Mouse (Mus musculus): ENCODE data around the gene Brd1. TPM values are rescaled to one million over a fixed set of nuclear protein-coding genes. Genes with fewer than 3 reads are reported as not detected.
A peak's percentile ranks its signal among the peaks of the same experiment; 100 is the strongest.
"Not testable (repeated sequence)": the region's sequence is repeated elsewhere in the genome, so short reads cannot be mapped to it uniquely, and the experiment has no call there.

The Brd1 gene
- 27.2 and 29.3 TPM in 2 replicates for polyA plus RNA-seq (2015; fragmentation: Nextera tagmentation; extraction: Ambion mirVana)

DNA sequence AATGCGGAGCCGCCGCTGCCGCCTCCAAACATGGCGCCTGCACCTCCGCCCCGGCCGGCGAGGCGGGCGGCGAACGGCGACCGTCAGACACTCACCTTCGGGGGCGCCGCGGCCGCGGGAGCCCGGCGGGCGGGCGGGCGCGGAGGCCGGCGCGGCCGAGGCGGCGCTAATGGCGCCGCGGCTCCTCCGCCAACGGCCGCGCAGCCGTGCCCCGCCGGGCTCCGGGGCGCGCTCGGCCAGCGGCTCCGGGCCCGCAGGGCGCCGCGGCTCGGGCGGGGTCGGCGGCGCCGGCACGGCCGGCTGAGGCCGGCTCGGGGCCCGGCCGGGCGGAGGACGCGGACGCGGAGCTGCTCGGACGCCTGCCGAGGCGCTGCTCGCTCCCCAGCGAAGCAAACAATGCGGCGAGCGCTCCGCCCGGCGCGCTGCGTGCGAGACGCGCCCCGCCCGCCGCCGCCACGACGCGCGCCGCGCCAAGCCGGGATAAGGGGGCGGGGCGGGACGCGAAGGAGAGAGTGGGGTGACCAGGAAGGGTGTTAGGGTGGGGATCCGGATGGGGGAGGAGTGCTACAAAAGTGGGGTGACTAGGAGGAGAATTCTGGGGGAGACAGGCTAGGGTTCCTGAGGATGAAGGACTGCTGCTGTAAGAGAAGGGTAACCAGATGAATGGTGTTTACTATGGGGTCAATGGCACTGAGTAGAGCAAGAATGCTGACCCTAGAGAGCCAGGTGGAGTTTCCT lies at the start of gene Brd1:
TSS of gene Brd1 (minus strand) at position 400 of the 738 bp plus-strand sequence.
- Histone ChIP-seq H3K4me2 (replicated peaks) (peak within 1 kb of the TSS; percentile 77), H3K9me3 (no peaks in the 10 kb centered on the region), H3K9ac (replicated peaks) (peak within 1 kb of the TSS; percentile 98), H3K27me3 (no peaks in the 10 kb centered on the region), H3K27ac (replicated peaks) (peak within 1 kb of the TSS; percentile 84), H3K36me3 (peaks cover 12% of the 10 kb centered on the region), H3K4me3 (peak within 1 kb of the TSS; percentile 98), H3K4me1 (peaks cover 30% of the 10 kb centered on the region)
- ATAC-seq (replicated peaks), result peak; percentile 85
- WGBS, result under 1% methylated on average over 85 of the region's 103 CpGs

GRCm38 (mm10) chr15:88774630-88775029 lies 40.6 kb upstream of the Brd1 start:
- H3K27ac ChIP-seq (replicated peaks); H3K27me3 ChIP-seq; H3K4me2 ChIP-seq (replicated peaks); H3K4me1 ChIP-seq; H3K9ac ChIP-seq (replicated peaks); H3K4me3 ChIP-seq; H3K9me3 ChIP-seq; ATAC-seq (replicated peaks): not testable (repeated sequence)
- 95% methylated on average over 5 of the region's 5 CpGs for WGBS
- H3K36me3 ChIP-seq, result peaks cover 26% of the 10 kb centered on the region

DNA sequence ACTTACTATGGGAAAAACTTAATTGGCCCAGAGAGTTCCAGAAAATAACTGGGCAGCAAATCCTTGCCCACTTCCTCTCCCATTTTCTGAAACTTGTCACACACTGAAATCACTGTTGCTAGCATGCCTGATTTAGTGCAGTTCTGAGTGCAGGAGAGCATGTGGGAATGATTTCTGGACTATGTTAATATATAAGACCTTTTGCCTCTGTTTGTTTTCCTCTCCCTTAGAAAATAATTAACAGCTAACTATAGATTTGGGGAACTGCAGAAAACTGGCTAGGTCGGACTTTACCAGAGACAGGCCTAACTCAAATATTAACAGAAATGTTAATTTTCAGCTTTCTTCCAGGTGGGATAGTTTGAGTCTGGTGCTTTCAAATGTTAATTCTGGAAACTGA lies 34.5 kb upstream of the Brd1 start:
- H3K27ac ChIP-seq (replicated peaks), result no peak overlapping the region
- no peaks in the 10 kb centered on the region for H3K9me3 ChIP-seq
- H3K9ac ChIP-seq (replicated peaks), result no peak overlapping the region
- no peaks in the 10 kb centered on the region for H3K4me1 ChIP-seq
- WGBS, result 88% methylated on average over 1 of the region's 1 CpGs
- peaks cover 44% of the 10 kb centered on the region for H3K36me3 ChIP-seq
- no peak overlapping the region for H3K4me2 ChIP-seq (replicated peaks)
- no peak overlapping the region for H3K4me3 ChIP-seq
- no peaks in the 10 kb centered on the region for H3K27me3 ChIP-seq
- no peak for ATAC-seq (replicated peaks)

DNA sequence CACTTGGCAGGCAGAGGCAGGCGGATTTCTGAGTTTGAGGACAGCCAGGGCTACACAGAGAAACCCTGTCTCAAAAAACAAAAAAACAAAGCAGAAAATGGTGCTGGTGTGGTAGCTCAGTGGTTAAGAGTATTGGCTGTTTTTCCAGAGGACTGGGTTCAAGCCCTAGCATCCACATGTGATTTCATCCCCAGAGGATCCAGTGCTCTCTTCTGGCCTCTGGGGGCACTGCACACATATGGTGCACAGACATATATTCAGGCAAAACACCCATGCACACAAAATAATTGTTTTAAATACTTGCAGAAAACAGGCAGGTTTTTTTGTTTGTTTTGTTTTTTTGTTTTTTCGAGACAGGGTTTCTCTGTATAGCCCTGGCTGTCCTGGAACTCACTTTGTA lies 32.1 kb upstream of the Brd1 start:
- H3K4me3 ChIP-seq; H3K27ac ChIP-seq (replicated peaks); H3K4me2 ChIP-seq (replicated peaks); H3K27me3 ChIP-seq; H3K9ac ChIP-seq (replicated peaks); ATAC-seq (replicated peaks); H3K9me3 ChIP-seq; H3K4me1 ChIP-seq: not testable (repeated sequence)
- peaks cover 38% of the 10 kb centered on the region for H3K36me3 ChIP-seq
- 97% methylated on average over 2 of the region's 2 CpGs for WGBS

GRCm38 (mm10) chr15:88761551-88761950 lies 27.5 kb upstream of the Brd1 start:
- Histone ChIP-seq H3K4me3 (no peak overlapping the region), H3K9ac (replicated peaks) (no peak overlapping the region), H3K9me3 (no peaks in the 10 kb centered on the region), H3K27me3 (no peaks in the 10 kb centered on the region), H3K36me3 (peaks cover 53% of the 10 kb centered on the region), H3K27ac (replicated peaks) (no peak overlapping the region), H3K4me1 (0 out of 2 replicates have a peak, but pooled peaks cover 2% of the 10 kb centered on the region), H3K4me2 (replicated peaks) (no peak overlapping the region)
- 96% methylated on average over 4 of the region's 4 CpGs for WGBS
- no peak for ATAC-seq (replicated peaks)

- Histone ChIP-seq H3K36me3 (peaks cover 52% of the 10 kb centered on the region), H3K27ac (replicated peaks) (no peak overlapping the region), H3K27me3 (no peaks in the 10 kb centered on the region), H3K9me3 (no peaks in the 10 kb centered on the region), H3K4me1 (peaks cover 20% of the 10 kb centered on the region), H3K9ac (replicated peaks) (no peak overlapping the region), H3K4me3 (no peak overlapping the region), H3K4me2 (replicated peaks) (no peak overlapping the region)
- ATAC-seq (replicated peaks), result no peak
- WGBS, result 94% methylated on average over 3 of the region's 3 CpGs
These were observed 24.0 kb upstream of the Brd1 start for GRCm38 (mm10) chr15:88758061-88758460.

GRCm38 (mm10) chr15:88755761-88756160 lies 21.7 kb upstream of the Brd1 start:
- Histone ChIP-seq H3K9me3 (no peaks in the 10 kb centered on the region), H3K4me2 (replicated peaks) (no peak overlapping the region), H3K27me3 (no peaks in the 10 kb centered on the region), H3K36me3 (peaks cover 40% of the 10 kb centered on the region), H3K4me1 (peaks cover 26% of the 10 kb centered on the region), H3K9ac (replicated peaks) (no peak overlapping the region), H3K27ac (replicated peaks) (no peak overlapping the region), H3K4me3 (no peak overlapping the region)
- 97% methylated on average over 18 of the region's 18 CpGs for WGBS
- no peak for ATAC-seq (replicated peaks)

- no peak overlapping the region for H3K27ac ChIP-seq (replicated peaks)
- no peak overlapping the region for H3K4me3 ChIP-seq
- no peaks in the 10 kb centered on the region for H3K9me3 ChIP-seq
- peaks cover 29% of the 10 kb centered on the region for H3K4me1 ChIP-seq
- WGBS, result 93% methylated on average over 2 of the region's 2 CpGs
- H3K4me2 ChIP-seq (replicated peaks), result no peak overlapping the region
- H3K27me3 ChIP-seq, result no peaks in the 10 kb centered on the region
- no peak for ATAC-seq (replicated peaks)
- H3K9ac ChIP-seq (replicated peaks), result no peak overlapping the region
- peaks cover 34% of the 10 kb centered on the region for H3K36me3 ChIP-seq
These were observed 20.9 kb upstream of the Brd1 start for GRCm38 (mm10) chr15:88754896-88755295.

DNA sequence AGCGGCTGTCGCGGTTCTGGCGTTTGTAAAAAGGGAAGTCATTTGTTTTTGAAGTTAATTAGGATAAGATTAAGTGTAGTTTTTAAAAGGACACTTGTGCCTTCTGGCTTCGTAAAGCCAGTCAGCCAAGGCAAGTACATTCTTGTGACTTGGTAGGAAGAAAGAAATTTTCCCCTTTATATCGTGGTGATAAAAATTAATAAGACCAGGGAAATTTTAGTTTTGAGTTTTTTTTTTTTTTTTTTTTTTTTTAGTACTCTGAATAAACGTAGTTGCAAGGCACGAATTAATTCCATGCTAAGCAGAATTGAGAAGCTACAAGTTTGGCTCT lies 18.3 kb upstream of the Brd1 start:
- peak overlapping the region; percentile 98 for H3K4me3 ChIP-seq
- H3K9me3 ChIP-seq, result no peaks in the 10 kb centered on the region
- 1% methylated on average over 8 of the region's 8 CpGs for WGBS
- no peaks in the 10 kb centered on the region for H3K27me3 ChIP-seq
- H3K4me1 ChIP-seq, result peaks cover 27% of the 10 kb centered on the region
- H3K9ac ChIP-seq (replicated peaks), result peak overlapping the region; percentile 91
- peaks cover 14% of the 10 kb centered on the region for H3K36me3 ChIP-seq
- peak overlapping the region; percentile 64 for H3K4me2 ChIP-seq (replicated peaks)
- peak overlapping the region; percentile 90 for H3K27ac ChIP-seq (replicated peaks)
- no peak for ATAC-seq (replicated peaks)

DNA sequence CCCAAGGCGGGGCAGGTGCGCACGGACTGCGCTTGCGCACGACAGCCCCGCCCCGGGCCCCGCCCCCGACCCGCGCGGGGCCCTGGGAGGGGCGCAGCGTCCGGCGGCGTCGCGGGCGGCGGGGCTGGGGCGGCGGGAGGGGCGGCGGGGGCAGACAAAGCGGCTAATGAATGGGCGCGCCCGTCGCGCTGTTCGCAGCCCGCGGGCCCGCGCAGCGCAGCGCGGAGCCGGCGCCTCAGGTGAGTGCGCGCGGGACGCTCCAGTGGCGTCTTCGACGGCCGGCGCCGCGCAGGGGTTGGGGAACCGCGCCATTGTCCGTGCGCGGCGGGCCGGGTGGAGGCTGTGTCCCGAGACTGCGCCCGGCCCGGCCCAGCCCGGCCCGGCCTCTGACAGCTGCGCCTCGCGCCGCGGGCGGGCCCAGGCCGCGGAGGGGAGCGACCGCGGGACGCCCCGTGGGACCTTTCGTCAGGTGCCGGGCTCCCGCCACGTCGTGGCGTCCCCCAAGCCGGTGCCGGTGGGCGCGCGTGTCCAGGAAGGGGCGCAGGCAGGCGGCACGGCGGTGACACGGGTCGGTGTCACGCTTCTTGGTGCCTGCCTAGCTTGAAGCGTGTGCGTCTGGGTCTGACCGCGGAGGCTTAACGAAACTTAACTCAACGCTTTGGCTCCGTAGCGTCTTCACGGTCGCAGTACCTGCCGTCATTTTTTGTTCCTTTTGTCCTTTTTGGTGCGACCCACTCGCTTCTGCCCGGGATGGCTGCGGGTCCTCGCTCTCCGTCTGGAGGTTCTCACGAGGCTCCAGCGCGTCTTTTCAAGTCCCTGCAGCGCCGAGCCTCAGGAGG lies 17.8 kb upstream of the Brd1 start, which contains the start of gene Zbed4:
TSS of gene Zbed4 (plus strand) at position 97 of the 839 bp plus-strand sequence.
- under 1% methylated on average over 64 of the region's 119 CpGs for WGBS
- Histone ChIP-seq H3K27me3 (no peaks in the 10 kb centered on the region), H3K4me3 (peak within 1 kb of the TSS; percentile 98), H3K9me3 (no peaks in the 10 kb centered on the region), H3K36me3 (peaks cover 8% of the 10 kb centered on the region), H3K27ac (replicated peaks) (peak within 1 kb of the TSS; percentile 90), H3K4me1 (peaks cover 27% of the 10 kb centered on the region), H3K9ac (replicated peaks) (peak within 1 kb of the TSS; percentile 91), H3K4me2 (replicated peaks) (peak within 1 kb of the TSS; percentile 94)
- ATAC-seq (replicated peaks), result peak; percentile 78

GRCm38 (mm10) chr15:88750677-88751563 lies 16.9 kb upstream of the Brd1 start:
- peak overlapping the region; percentile 98 for H3K4me3 ChIP-seq
- no peaks in the 10 kb centered on the region for H3K9me3 ChIP-seq
- H3K27ac ChIP-seq (replicated peaks), result peak overlapping the region; percentile 90
- ATAC-seq (replicated peaks), result peak; percentile 97
- peak overlapping the region; percentile 72 for H3K9ac ChIP-seq (replicated peaks)
- peaks cover 27% of the 10 kb centered on the region for H3K4me1 ChIP-seq
- WGBS, result 6% methylated on average over 54 of the region's 54 CpGs
- 0 out of 2 replicates have a peak, but pooled peaks cover 5% of the 10 kb centered on the region for H3K36me3 ChIP-seq
- no peaks in the 10 kb centered on the region for H3K27me3 ChIP-seq
- H3K4me2 ChIP-seq (replicated peaks), result peak overlapping the region; percentile 94

Measured in forebrain, embryonic 15.5 days (tissue).